Mouse (Mus musculus) C2C12 (cell line): ENCODE data around the gene Emb.

ENCODE experiments used
- CEBPB ChIP-seq: IDR thresholded peaks from one replicate; pipeline ENCODE4 v1.6.1; 2011; ENCODE audit warnings: low read depth, mild to moderate bottlenecking, control low read depth, moderate library complexity
- CTCF ChIP-seq: IDR thresholded peaks from one replicate; pipeline ENCODE4 v1.5.1; 2011; ENCODE audit not compliant: control insufficient read depth, insufficient read depth, insufficient read length
- FOSL1 ChIP-seq: IDR thresholded peaks from one replicate; pipeline ENCODE4 v1.8.0; 2011; ENCODE audit warnings: mild to moderate bottlenecking, low read length; ENCODE audit not compliant: poor library complexity, insufficient read depth, severe bottlenecking
- MAX ChIP-seq: IDR thresholded peaks from one replicate; pipeline ENCODE4 v1.6.1; 2011; ENCODE audit warnings: mild to moderate bottlenecking, control low read depth
- MYOD1 ChIP-seq: IDR thresholded peaks from one replicate; pipeline ENCODE4 v1.6.1; 2011; ENCODE audit warnings: low read depth; ENCODE audit not compliant: control insufficient read depth, insufficient read length
- MYOG ChIP-seq: IDR thresholded peaks from one replicate; pipeline ENCODE4 v1.6.1; 2011; ENCODE audit not compliant: control insufficient read depth, insufficient read length; ENCODE audit errors: extremely low read depth
- USF1 ChIP-seq: IDR thresholded peaks from one replicate; pipeline ENCODE4 v1.6.1; 2011; ENCODE audit warnings: low read depth, mild to moderate bottlenecking, control low read depth, moderate library complexity

DNA sequence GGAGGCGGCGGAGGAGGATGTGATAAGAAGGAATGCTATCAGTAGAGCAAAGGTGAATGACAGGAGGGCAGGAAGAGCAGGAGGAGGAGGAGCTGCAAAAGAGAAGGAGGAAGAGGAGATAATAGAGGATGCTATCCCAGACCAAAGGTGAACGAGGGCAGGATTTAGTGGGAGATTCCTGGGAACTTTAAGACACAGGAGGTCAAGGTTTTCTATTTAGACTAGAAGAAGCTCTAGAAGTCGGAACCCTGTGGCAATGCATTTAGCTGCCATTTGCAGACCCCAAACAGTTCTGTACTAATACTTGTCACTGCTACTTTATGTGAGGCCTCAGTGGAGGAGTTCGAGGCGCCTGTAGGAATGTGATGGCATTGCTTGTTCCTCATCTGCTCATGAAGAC lies at the start of gene Emb:
- TF ChIP-seq CTCF: no peak
- TF ChIP-seq FOSL1: no peak
- TF ChIP-seq USF1: no peak
- no peak for TF ChIP-seq MAX
- TF ChIP-seq MYOG: no peak
- no peak for TF ChIP-seq CEBPB
- no peak for TF ChIP-seq MYOD1
